Mouse (Mus musculus) testis, adult 2 months (tissue): ENCODE measurements around the gene Timp3.

Experiments
- CTCF ChIP-seq: fragments of 200-500 bp; IDR thresholded peaks from 2 replicates; pipeline ENCODE4 v1.5.1; 2012; ENCODE audit warnings: low read depth, mild to moderate bottlenecking, inconsistent platforms, low read length, moderate library complexity; ENCODE audit not compliant: control insufficient read depth, insufficient read depth, insufficient replicate concordance
- POLR2A ChIP-seq: fragments of 200-500 bp; IDR thresholded peaks from 2 replicates; pipeline ENCODE4 v1.6.1; 2012; ENCODE audit warnings: low read depth, mild to moderate bottlenecking, inconsistent platforms, low read length, moderate library complexity; ENCODE audit not compliant: control insufficient read depth

GRCm38 (mm10) chr10:86368811-86369210 is 68.6 kb downstream of the Timp3 start:
- no peak for TF ChIP-seq CTCF
- TF ChIP-seq POLR2A: no peak
